Mouse (Mus musculus) midbrain, embryonic 11.5 days (tissue): Measurements from ENCODE around the gene Nell2. TPM values are rescaled to one million over a fixed set of nuclear protein-coding genes. Genes with fewer than 3 reads are reported as not detected.

Source experiments
- ATAC-seq: fragments of 200-750 bp; cut with Nextera tagmentation; 2 replicates; pipeline ENCODE4 v1.8.0; 2017; ENCODE audit warnings: moderate TSS enrichment, moderate library complexity; ENCODE audit not compliant: low FRiP score
- DNase-seq: peaks from one replicate; pipeline ENCODE4 v3.0.0; 2015; ENCODE audit warnings: low spot score; ENCODE audit errors: missing footprints
- H3K27ac ChIP-seq: fragments of 300-500 bp; sonication (generic); 2 replicates; pipeline ENCODE4 v1.5.1; 2014; ENCODE audit warnings: low read depth, low read length
- H3K27me3 ChIP-seq: fragments of 300-500 bp; sonication (generic); 2 replicates; pipeline ENCODE4 v1.6.1; 2014; ENCODE audit warnings: mild to moderate bottlenecking, low read length, moderate library complexity, mixed read lengths; ENCODE audit not compliant: control insufficient read depth, insufficient read depth
- H3K36me3 ChIP-seq: fragments of 300-500 bp; sonication (generic); 2 replicates; pipeline ENCODE4 v1.6.1; 2014; ENCODE audit warnings: mild to moderate bottlenecking, low read length, moderate library complexity, mixed read lengths; ENCODE audit not compliant: control insufficient read depth, insufficient read depth
- H3K4me1 ChIP-seq: fragments of 300-500 bp; sonication (generic); 2 replicates; pipeline ENCODE4 v1.6.1; 2014; ENCODE audit warnings: low read length; ENCODE audit not compliant: control insufficient read depth, insufficient read depth
- H3K4me2 ChIP-seq: fragments of 300-500 bp; sonication (generic); 2 replicates; pipeline ENCODE4 v1.6.1; 2014; ENCODE audit warnings: mild to moderate bottlenecking, moderate library complexity
- H3K4me3 ChIP-seq: fragments of 300-500 bp; sonication (generic); 2 replicates; pipeline ENCODE4 v1.5.1; 2014; ENCODE audit warnings: low read depth, low read length
- H3K9ac ChIP-seq: fragments of 300-500 bp; sonication (generic); 2 replicates; pipeline ENCODE4 v1.6.1; 2014; ENCODE audit warnings: low read length
- H3K9me3 ChIP-seq: fragments of 300-500 bp; sonication (generic); 2 replicates; pipeline ENCODE4 v1.6.1; 2016; ENCODE audit warnings: low read length; ENCODE audit not compliant: control insufficient read depth
- WGBS: fragments of 180-500 bp; shearing (Covaris S2); extraction: QIAGEN DNeasy Blood & Tissue Kit; methylation state at CpG from one replicate; pipeline ENCODE4 v1.1.7; 2014; 5-methylcytosine and 5-hydroxymethylcytosine counted together
- polyA plus RNA-seq: library from polyadenylated mRNA; unstranded; fragments of >200 nt; fragmentation: Nextera tagmentation; extraction: Ambion mirVana; gene quantifications from 2 replicates; pipeline ENCODE4 v1.2.1, GENCODE M21; 2014

Gene Nell2
- polyA plus RNA-seq, 1 experiment from 2014 or later, result 81.0 TPM

GRCm38 (mm10) chr15:95411949-95412741 lies 116.2 kb downstream of the Nell2 start:
- ATAC-seq (peak; percentile 33; the same call in 1 of the 2 replicates), DNase-seq (peak; percentile 79)
- H3K9me3 ChIP-seq, result no peaks in the 10 kb centered on the region
- no peak overlapping the region for H3K9ac ChIP-seq
- no peak overlapping the region for H3K4me3 ChIP-seq
- no peaks in the 10 kb centered on the region for H3K4me1 ChIP-seq
- 64% methylated on average over 5 of the region's 5 CpGs for WGBS
- no peaks in the 10 kb centered on the region for H3K36me3 ChIP-seq
- H3K27ac ChIP-seq, result no peak overlapping the region
- H3K4me2 ChIP-seq, result no peak overlapping the region
- H3K27me3 ChIP-seq, result no peaks in the 10 kb centered on the region

GRCm38 (mm10) chr15:95410213-95410843 lies 118.0 kb downstream of the Nell2 start:
- no peaks in the 10 kb centered on the region for H3K4me1 ChIP-seq
- WGBS, result 86% methylated on average over 11 of the region's 11 CpGs
- no peak overlapping the region for H3K9ac ChIP-seq
- H3K36me3 ChIP-seq, result no peaks in the 10 kb centered on the region
- H3K9me3 ChIP-seq, result no peaks in the 10 kb centered on the region
- H3K4me2 ChIP-seq, result no peak overlapping the region
- peak; percentile 57 for DNase-seq
- H3K4me3 ChIP-seq, result no peak overlapping the region
- no peak overlapping the region for H3K27ac ChIP-seq
- H3K27me3 ChIP-seq, result no peaks in the 10 kb centered on the region
- no peak for ATAC-seq

GRCm38 (mm10) chr15:95390347-95390746 lies 138.0 kb downstream of the Nell2 start:
- Histone ChIP-seq H3K4me3 (no peak overlapping the region), H3K4me2 (no peak overlapping the region), H3K27me3 (no peaks in the 10 kb centered on the region), H3K9ac (no peak overlapping the region), H3K9me3 (no peaks in the 10 kb centered on the region), H3K27ac (no peak overlapping the region), H3K4me1 (no peaks in the 10 kb centered on the region), H3K36me3 (no peaks in the 10 kb centered on the region)
- DNase-seq (no peak), ATAC-seq (no peak)
- WGBS, result 91% methylated on average over 5 of the region's 5 CpGs

DNA sequence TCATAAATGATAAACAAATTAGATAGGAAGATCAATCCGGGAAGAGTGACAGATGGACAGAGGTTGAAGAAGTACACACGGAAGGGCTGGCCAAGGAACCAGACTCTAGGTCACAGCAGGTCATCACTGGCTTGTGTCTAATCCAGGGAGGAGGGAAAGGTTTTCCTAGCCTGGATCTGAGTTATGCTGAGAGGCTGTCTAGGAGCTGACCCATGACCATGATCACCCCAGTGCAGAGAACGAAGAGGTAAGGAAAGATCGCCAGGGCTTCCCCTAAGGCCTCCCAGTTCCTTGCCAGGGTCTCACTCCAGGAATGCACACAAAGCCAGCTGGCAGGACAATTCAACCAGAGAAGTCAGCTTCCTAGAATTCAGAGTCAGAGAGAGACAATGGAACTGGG lies 139.4 kb downstream of the Nell2 start:
- H3K27ac ChIP-seq, result no peak overlapping the region
- no peak for ATAC-seq
- H3K27me3 ChIP-seq, result no peaks in the 10 kb centered on the region
- no peaks in the 10 kb centered on the region for H3K36me3 ChIP-seq
- no peaks in the 10 kb centered on the region for H3K4me1 ChIP-seq
- H3K4me3 ChIP-seq, result no peak overlapping the region
- DNase-seq, result peak; percentile 49
- no peaks in the 10 kb centered on the region for H3K9me3 ChIP-seq
- no peak overlapping the region for H3K4me2 ChIP-seq
- WGBS, result 73% methylated on average over 4 of the region's 4 CpGs
- H3K9ac ChIP-seq, result no peak overlapping the region

DNA sequence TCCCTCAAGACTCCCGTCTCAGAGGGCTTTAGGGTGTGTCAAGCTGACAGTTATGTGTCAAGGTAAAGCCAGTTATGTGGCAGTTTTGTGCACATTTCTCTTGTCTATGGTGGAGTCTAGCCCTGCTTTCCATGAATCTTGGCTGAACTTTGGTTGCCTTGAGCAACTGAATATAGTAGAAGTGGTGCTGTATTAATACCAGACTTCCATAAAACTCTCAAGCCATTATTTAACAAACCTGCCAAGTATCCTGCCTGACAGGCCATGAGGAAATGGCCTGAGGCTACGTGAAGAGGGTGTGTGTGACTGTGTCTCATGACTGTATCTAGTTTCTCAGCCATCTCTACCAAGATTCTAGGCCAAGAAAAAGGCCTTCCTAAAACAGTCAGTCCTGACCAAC lies 147.5 kb downstream of the Nell2 start:
- Histone ChIP-seq H3K36me3 (no peaks in the 10 kb centered on the region; the same call in 1 of the 2 replicates), H3K27ac (no peak overlapping the region), H3K9me3 (no peaks in the 10 kb centered on the region), H3K4me1 (no peaks in the 10 kb centered on the region), H3K4me2 (no peak overlapping the region), H3K27me3 (no peaks in the 10 kb centered on the region), H3K4me3 (no peak overlapping the region), H3K9ac (no peak overlapping the region)
- DNase-seq, result peak; percentile 64
- WGBS, result 79% methylated on average over 2 of the region's 2 CpGs
- ATAC-seq, result no peak

GRCm38 (mm10) chr15:95370720-95371395 lies 157.5 kb downstream of the Nell2 start:
- H3K27me3 ChIP-seq, result no peaks in the 10 kb centered on the region
- no peaks in the 10 kb centered on the region for H3K4me1 ChIP-seq
- no peak overlapping the region for H3K4me3 ChIP-seq
- ATAC-seq (no peak), DNase-seq (peak; percentile 51)
- 88% methylated on average over 16 of the region's 16 CpGs for WGBS
- no peak overlapping the region for H3K27ac ChIP-seq
- no peak overlapping the region for H3K4me2 ChIP-seq
- H3K9me3 ChIP-seq, result no peaks in the 10 kb centered on the region
- no peaks in the 10 kb centered on the region for H3K36me3 ChIP-seq
- H3K9ac ChIP-seq, result no peak overlapping the region

GRCm38 (mm10) chr15:95368185-95368584 lies 160.2 kb downstream of the Nell2 start:
- no peak overlapping the region for H3K4me3 ChIP-seq
- H3K27me3 ChIP-seq, result no peaks in the 10 kb centered on the region
- ATAC-seq (no peak), DNase-seq (peak; percentile 23)
- H3K36me3 ChIP-seq, result no peaks in the 10 kb centered on the region
- no peaks in the 10 kb centered on the region for H3K4me1 ChIP-seq
- 89% methylated on average over 10 of the region's 10 CpGs for WGBS
- no peak overlapping the region for H3K27ac ChIP-seq
- no peak overlapping the region for H3K9ac ChIP-seq
- no peaks in the 10 kb centered on the region for H3K9me3 ChIP-seq
- H3K4me2 ChIP-seq, result no peak overlapping the region

- no peaks in the 10 kb centered on the region for H3K27me3 ChIP-seq
- H3K4me2 ChIP-seq, result no peak overlapping the region
- H3K36me3 ChIP-seq, result no peaks in the 10 kb centered on the region
- no peak overlapping the region for H3K9ac ChIP-seq
- WGBS, result 81% methylated on average over 3 of the region's 3 CpGs
- DNase-seq (peak; percentile 76), ATAC-seq (no peak)
- H3K4me1 ChIP-seq, result no peaks in the 10 kb centered on the region
- no peaks in the 10 kb centered on the region for H3K9me3 ChIP-seq
- H3K4me3 ChIP-seq, result no peak overlapping the region
- H3K27ac ChIP-seq, result no peak overlapping the region
Observed at GRCm38 (mm10) chr15:95366506-95366905, 161.9 kb downstream of the Nell2 start.

DNA sequence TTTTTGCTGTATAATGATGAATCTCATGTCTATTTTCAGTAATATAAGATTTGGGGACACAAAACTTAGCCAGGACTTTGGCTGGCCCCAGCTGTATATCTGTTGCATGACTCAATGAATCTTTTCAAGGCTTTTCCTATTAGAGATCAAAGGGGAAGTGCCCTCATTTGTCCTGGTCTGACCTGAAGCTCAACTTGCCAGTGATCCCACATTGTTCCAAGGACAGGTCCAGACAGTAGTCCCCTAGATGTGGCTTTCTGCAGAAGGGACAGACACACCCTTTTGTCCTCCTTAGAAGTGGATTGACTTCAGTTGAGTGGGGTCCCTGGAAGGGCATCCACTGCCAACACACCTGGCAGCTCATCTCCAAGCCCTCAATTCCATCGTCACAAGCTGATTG lies 173.6 kb downstream of the Nell2 start:
- Histone ChIP-seq H3K27ac (no peak overlapping the region), H3K9ac (no peak overlapping the region), H3K9me3 (no peaks in the 10 kb centered on the region), H3K4me3 (no peak overlapping the region), H3K27me3 (no peaks in the 10 kb centered on the region), H3K4me1 (no peaks in the 10 kb centered on the region), H3K36me3 (no peaks in the 10 kb centered on the region), H3K4me2 (no peak overlapping the region)
- DNase-seq, result peak; percentile 47
- no peak for ATAC-seq
- WGBS, result 59% methylated on average over 1 of the region's 1 CpGs
